Mouse (Mus musculus) midbrain, embryonic 16.5 days (tissue): ENCODE measurements around the gene Mast4. TPM values are rescaled to one million over a fixed set of nuclear protein-coding genes. Genes with fewer than 3 reads are reported as not detected.

ENCODE experiments used
- ATAC-seq: fragments of 200-750 bp; cut with Nextera tagmentation; 2 replicates; pipeline ENCODE4 v1.8.0; 2017; ENCODE audit warnings: moderate TSS enrichment
- H3K27ac ChIP-seq: fragments of 300-500 bp; sonication (generic); 2 replicates; pipeline ENCODE4 v1.5.1; 2014; ENCODE audit warnings: mild to moderate bottlenecking, low read length, mixed read lengths
- H3K27me3 ChIP-seq: fragments of 300-500 bp; sonication (generic); 2 replicates; pipeline ENCODE4 v1.6.1; 2014; ENCODE audit warnings: low read depth, low read length, mixed read lengths; ENCODE audit not compliant: control insufficient read depth, insufficient read depth
- H3K36me3 ChIP-seq: fragments of 300-500 bp; sonication (generic); 2 replicates; pipeline ENCODE4 v1.6.1; 2014; ENCODE audit warnings: mild to moderate bottlenecking, low read length, moderate library complexity, mixed read lengths; ENCODE audit not compliant: control insufficient read depth, insufficient read depth
- H3K4me1 ChIP-seq: fragments of 300-500 bp; sonication (generic); 2 replicates; pipeline ENCODE4 v1.6.1; 2014; ENCODE audit warnings: mild to moderate bottlenecking, low read length, mixed read lengths; ENCODE audit not compliant: control insufficient read depth, insufficient read depth
- H3K4me2 ChIP-seq: fragments of 300-500 bp; sonication (generic); 2 replicates; pipeline ENCODE4 v1.6.1; 2014; ENCODE audit warnings: mild to moderate bottlenecking, low read length, mixed read lengths
- H3K4me3 ChIP-seq: fragments of 300-500 bp; sonication (generic); 2 replicates; pipeline ENCODE4 v1.5.1; 2014; ENCODE audit warnings: low read depth, mild to moderate bottlenecking, low read length, moderate library complexity, mixed read lengths
- H3K9ac ChIP-seq: fragments of 300-500 bp; sonication (generic); 2 replicates; pipeline ENCODE4 v1.6.1; 2014; ENCODE audit warnings: low read depth, low read length, mixed read lengths
- H3K9me3 ChIP-seq: fragments of 300-500 bp; sonication (generic); replicated peaks from 2 replicates; pipeline ENCODE4 v1.6.1; 2014; ENCODE audit warnings: mild to moderate bottlenecking, low read length, mixed read lengths; ENCODE audit not compliant: control insufficient read depth, poor library complexity, severe bottlenecking
- WGBS: fragments of 180-500 bp; shearing (Covaris S2); extraction: QIAGEN DNeasy Blood & Tissue Kit; methylation state at CpG from one replicate; pipeline ENCODE4 v1.1.7; 2014; 5-methylcytosine and 5-hydroxymethylcytosine counted together
- polyA plus RNA-seq: library from polyadenylated mRNA; unstranded; fragments of >200 nt; fragmentation: Nextera tagmentation; extraction: Ambion mirVana; gene quantifications from 2 replicates; pipeline ENCODE4 v1.2.1, GENCODE M21; 2015

Mast4 gene
- polyA plus RNA-seq, 1 experiment from 2014 or later, result 33.8 TPM

DNA sequence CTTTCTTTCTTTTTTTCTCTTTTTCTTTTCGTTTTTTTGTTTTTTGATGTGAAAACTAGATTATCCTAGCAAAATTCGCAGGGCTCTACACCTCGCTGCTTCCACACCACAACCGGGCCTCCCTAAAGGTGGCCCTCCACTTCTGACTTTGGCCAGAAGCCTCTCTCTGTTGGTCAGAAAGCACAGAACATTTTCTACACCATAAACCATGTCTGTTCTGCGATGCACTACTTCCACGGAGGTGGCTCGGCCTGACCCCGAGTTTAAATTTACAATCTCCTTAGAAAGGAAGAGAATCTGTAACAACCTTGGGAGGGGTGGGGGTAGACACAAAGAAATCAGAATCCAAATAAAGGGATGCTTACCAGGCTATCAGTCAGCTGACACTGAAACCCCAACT is 458.8 kb downstream of the Mast4 start:
- 67% methylated on average over 8 of the region's 8 CpGs for WGBS
- no peak overlapping the region for H3K4me2 ChIP-seq
- no peak overlapping the region for H3K27ac ChIP-seq
- H3K36me3 ChIP-seq, result no peaks in the 10 kb centered on the region
- no peak for ATAC-seq
- peaks cover 20% of the 10 kb centered on the region for H3K4me1 ChIP-seq
- H3K9me3 ChIP-seq, result no peaks in the 10 kb centered on the region
- no peak overlapping the region for H3K9ac ChIP-seq
- H3K27me3 ChIP-seq, result no peaks in the 10 kb centered on the region
- H3K4me3 ChIP-seq, result no peak overlapping the region

DNA sequence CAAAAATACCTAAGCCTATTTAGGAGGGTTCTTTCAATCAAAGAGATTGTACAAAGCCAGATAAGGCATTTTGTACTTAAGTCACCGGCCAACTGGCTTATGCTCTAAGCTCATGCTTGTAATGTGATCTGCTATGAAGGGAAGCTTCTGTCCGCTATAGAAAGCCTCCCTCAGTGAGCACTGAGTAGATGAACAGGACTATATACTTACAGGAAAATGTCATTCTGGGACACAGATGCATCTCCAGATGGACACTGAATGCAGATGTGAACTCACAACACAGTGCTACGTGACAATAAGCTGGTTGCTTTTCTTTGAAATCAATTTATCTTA is 459.2 kb downstream of the Mast4 start:
- H3K9me3 ChIP-seq, result no peaks in the 10 kb centered on the region
- H3K4me1 ChIP-seq, result peaks cover 20% of the 10 kb centered on the region
- 0 out of 2 replicates have a peak overlapping the region, but pooled peaks have one; percentile 33 for H3K27ac ChIP-seq
- H3K36me3 ChIP-seq, result no peaks in the 10 kb centered on the region
- 31% methylated on average over 3 of the region's 3 CpGs for WGBS
- H3K4me3 ChIP-seq, result no peak overlapping the region
- H3K9ac ChIP-seq, result no peak overlapping the region
- H3K27me3 ChIP-seq, result no peaks in the 10 kb centered on the region
- no peak overlapping the region for H3K4me2 ChIP-seq
- ATAC-seq, result no peak

DNA sequence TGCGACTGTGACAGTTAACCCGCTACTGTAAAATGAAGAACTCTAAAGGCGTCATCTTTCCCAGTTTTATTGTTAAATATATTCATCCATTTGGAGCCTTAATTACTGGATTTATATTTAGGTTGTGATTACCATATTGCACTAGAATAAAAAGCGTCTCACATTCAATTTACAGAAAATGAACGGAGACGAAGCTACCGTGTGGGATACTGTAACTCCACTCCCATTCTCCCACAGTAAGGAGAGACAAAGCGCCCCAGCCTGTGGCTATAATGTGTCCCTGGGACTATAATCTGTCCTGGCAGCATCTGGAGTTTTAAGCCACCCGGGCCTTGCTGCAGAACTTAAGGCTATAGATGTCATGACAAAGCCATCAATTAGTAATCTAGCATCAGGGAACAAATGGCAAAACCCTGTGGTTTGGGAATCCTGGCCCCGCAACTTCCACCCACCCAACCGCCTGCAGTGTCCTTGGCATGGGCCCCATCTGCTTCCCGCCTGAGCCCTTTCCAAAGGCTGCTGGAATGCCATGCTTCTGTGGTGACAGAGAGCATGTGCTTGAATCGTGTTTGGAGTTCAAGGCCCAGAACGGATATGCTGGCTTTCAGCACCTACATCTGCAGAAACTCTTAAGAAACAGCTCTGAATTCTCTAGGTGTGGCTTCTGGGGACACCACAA is 459.7 kb downstream of the Mast4 start:
- H3K27me3 ChIP-seq, result no peaks in the 10 kb centered on the region
- H3K4me3 ChIP-seq, result no peak overlapping the region
- H3K4me1 ChIP-seq, result peaks cover 20% of the 10 kb centered on the region
- H3K9ac ChIP-seq, result no peak overlapping the region
- H3K27ac ChIP-seq, result peak overlapping the region; percentile 33; the same call in 1 of the 2 replicates
- H3K36me3 ChIP-seq, result no peaks in the 10 kb centered on the region
- 62% methylated on average over 14 of the region's 14 CpGs for WGBS
- H3K4me2 ChIP-seq, result no peak overlapping the region
- no peak for ATAC-seq
- H3K9me3 ChIP-seq, result no peaks in the 10 kb centered on the region

GRCm38 (mm10) chr13:102873412-102874016 is 460.8 kb downstream of the Mast4 start:
- no peaks in the 10 kb centered on the region for H3K36me3 ChIP-seq
- no peaks in the 10 kb centered on the region for H3K9me3 ChIP-seq
- WGBS, result 98% methylated on average over 5 of the region's 5 CpGs
- no peak overlapping the region for H3K4me3 ChIP-seq
- H3K27me3 ChIP-seq, result no peaks in the 10 kb centered on the region
- H3K4me1 ChIP-seq, result peaks cover 20% of the 10 kb centered on the region
- no peak for ATAC-seq
- H3K4me2 ChIP-seq, result no peak overlapping the region
- no peak overlapping the region for H3K9ac ChIP-seq
- H3K27ac ChIP-seq, result no peak overlapping the region

DNA sequence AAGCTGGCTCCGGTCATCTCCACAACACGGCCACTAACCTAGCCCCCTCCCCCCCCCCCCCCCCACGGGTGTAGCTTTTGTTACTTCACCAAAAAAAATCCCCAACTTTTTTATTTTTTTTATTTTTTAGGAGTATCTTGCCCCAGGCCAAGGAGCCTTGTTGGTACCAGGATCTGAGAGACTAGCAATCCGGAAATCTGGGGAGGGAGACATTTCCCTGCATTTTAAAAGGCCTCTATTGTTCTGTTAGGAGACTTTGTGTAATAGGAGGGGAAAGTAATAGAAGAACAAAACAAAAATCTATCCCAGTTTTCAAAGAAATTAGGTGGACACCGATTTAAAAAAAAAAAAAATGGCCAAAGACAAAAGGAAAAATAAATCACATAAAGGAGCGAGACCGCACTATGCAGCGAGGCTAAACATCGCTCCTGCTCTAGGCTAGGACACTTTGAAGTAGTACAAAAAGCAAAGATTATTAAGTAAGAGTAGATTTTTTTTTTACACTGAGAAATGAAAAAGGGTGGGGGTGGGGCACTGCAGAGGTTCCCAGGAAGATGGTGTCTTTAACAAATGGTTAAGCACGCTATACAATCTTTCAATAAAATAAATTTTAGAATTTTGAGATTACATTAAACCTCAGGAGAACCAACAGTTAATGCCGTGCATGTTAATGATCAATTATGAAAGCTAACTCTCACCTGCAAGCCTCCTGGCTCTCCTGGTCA is 462.8 kb downstream of the Mast4 start:
- no peak for ATAC-seq
- WGBS, result 53% methylated on average over 11 of the region's 11 CpGs
- H3K27ac ChIP-seq, result no peak overlapping the region
- no peak overlapping the region for H3K9ac ChIP-seq
- no peaks in the 10 kb centered on the region for H3K27me3 ChIP-seq
- H3K4me3 ChIP-seq, result no peak overlapping the region
- peaks cover 14% of the 10 kb centered on the region for H3K4me1 ChIP-seq
- no peak overlapping the region for H3K4me2 ChIP-seq
- H3K9me3 ChIP-seq, result no peaks in the 10 kb centered on the region; the same call in 1 of the 2 replicates
- H3K36me3 ChIP-seq, result no peaks in the 10 kb centered on the region

DNA sequence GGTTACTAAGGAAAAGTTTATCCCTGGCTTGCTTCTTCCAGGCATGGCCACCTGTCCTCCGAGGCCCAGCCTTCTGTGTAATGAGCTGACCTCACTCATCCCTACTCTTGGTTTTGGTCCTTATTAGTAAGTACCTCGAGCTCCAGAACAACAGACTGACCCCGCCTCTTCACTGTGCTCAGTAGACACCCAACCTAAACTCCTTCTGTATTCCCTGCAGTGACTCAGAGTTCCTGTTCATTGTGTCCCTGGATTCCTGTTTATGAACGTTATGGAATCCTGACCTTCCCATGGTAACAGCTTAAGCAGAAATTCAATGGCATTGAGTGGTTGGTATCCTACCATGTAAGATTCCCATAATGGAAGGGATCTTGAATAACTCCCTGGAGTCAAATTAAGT is 464.8 kb downstream of the Mast4 start:
- no peak overlapping the region for H3K27ac ChIP-seq
- no peak overlapping the region for H3K9ac ChIP-seq
- ATAC-seq, result no peak
- H3K27me3 ChIP-seq, result no peaks in the 10 kb centered on the region
- H3K9me3 ChIP-seq, result no peaks in the 10 kb centered on the region; the same call in 1 of the 2 replicates
- WGBS, result 77% methylated on average over 4 of the region's 4 CpGs
- no peak overlapping the region for H3K4me3 ChIP-seq
- H3K4me2 ChIP-seq, result no peak overlapping the region
- H3K36me3 ChIP-seq, result no peaks in the 10 kb centered on the region
- peaks cover 11% of the 10 kb centered on the region for H3K4me1 ChIP-seq

DNA sequence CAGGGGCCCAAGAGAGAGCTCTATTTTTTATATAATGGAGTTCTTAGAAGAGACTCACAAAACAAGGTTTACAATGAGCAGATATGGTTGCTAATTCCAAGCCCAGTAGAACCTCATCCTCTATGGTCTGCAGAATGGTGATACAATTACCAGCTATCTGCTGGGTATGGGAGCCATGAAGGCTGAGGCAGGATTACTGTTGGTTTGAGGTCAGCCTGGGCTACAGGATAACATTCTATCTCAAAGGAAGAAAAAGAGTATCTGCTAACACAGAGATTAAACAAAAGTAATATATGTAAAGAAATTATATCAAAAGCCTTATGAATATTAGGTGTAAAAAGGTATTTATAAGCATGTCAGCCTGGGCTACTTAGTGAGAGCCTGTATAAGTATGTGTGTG is 467.5 kb downstream of the Mast4 start:
- Histone ChIP-seq H3K27me3 (no peaks in the 10 kb centered on the region), H3K4me3 (no peak overlapping the region), H3K4me2 (no peak overlapping the region), H3K27ac (no peak overlapping the region), H3K4me1 (peaks cover 9% of the 10 kb centered on the region), H3K36me3 (no peaks in the 10 kb centered on the region), H3K9me3 (no peaks in the 10 kb centered on the region; the same call in 1 of the 2 replicates), H3K9ac (no peak overlapping the region)
- no peak for ATAC-seq

DNA sequence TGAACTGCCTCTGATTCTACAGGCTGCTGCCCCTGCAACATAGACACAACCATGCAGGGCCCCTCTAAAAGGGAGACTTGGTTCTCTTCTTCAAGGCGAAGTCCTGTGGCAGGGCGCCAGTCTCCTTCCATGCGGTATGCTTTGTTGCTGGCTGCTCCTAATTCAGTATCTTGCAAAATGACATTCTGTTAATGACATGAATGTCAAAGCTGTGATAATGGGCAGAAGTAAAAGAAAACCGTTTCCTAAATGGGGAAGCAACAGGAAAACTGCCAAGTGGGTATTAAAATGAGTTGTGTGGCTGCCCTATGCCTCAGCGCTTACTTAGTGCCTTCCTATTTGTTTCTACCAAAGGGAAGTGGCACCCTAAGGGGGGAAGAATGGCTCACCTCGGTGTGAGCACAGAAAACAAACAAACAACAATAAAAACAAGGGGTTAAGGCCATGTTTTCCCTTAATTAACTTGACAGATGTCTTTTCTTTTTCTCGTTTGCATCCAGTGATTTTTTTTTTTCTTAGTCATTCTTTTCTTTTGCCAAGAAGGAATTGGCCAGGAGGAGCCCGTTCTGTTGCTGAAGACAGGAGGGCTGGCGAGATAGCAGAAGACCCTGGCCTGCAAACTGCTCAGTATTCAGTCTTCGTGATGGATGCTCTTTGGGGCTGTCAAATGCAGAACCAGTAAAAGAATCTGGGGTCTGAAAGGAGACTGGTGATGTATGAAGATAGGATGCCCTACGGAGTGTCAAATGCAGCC is 468.1 kb downstream of the Mast4 start:
- H3K27ac ChIP-seq, result 0 out of 2 replicates have a peak overlapping the region, but pooled peaks have one; percentile 43
- no peaks in the 10 kb centered on the region; the same call in 1 of the 2 replicates for H3K9me3 ChIP-seq
- no peak overlapping the region for H3K4me3 ChIP-seq
- H3K27me3 ChIP-seq, result no peaks in the 10 kb centered on the region
- H3K9ac ChIP-seq, result no peak overlapping the region
- 43% methylated on average over 11 of the region's 11 CpGs for WGBS
- no peaks in the 10 kb centered on the region for H3K36me3 ChIP-seq
- H3K4me2 ChIP-seq, result no peak overlapping the region
- ATAC-seq, result peak; percentile 57; the same call in 1 of the 2 replicates
- peaks cover 4% of the 10 kb centered on the region for H3K4me1 ChIP-seq
